Mouse (Mus musculus) stomach, postnatal 0 days (tissue): ENCODE data around the gene Gm20605.

Experiments
- CTCF ChIP-seq: IDR thresholded peaks from 2 replicates; pipeline ENCODE4 v1.5.1; 2016; ENCODE audit warnings: antibody characterized with exemption, low read depth, mild to moderate bottlenecking, moderate library complexity
- EP300 ChIP-seq: optimal IDR thresholded peaks from 2 replicates; pipeline ENCODE3; 2016; ENCODE audit warnings: antibody characterized with exemption

DNA sequence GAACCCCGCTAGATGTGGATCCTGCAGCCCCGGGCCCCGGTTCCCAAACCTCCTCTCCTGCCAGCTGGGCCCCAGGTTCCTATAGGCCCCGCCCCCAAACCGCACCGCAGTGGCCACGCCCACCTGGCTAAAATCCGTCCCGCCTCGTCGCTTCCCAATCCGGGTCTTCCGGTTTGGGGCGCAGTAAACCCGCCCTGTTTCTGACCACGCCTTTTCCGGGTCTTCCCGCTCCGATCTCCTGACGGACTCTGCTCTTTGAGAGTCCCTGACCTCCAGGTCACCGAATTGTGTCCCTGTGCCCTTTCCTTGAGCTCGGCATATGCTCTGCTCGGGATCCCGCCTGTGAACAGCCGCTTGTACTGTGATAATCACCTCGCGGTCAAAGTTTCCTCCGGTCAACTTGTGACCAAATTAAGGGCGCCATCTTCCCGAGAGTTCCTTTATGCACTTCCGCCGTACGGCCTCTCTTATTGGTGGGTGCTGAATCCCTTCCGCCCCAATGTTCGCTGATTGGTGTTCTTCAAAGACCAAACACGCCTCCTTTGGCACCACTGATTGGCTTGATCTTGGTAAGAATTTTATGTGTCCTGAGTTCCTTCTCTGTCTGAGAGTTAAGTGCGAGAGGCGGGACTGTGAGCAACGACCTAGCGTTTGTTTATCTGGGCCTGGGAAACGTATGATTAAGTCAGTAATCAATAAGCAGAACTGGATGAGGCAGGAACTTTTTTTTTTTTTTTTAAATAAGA, 28.2 kb upstream of the Gm20605 start, which contains the start of gene Mospd3:
- peak; percentile 84 for TF ChIP-seq EP300
- peak; percentile 0; the same call in 1 of the 2 replicates for TF ChIP-seq CTCF
